Mouse (Mus musculus): ENCODE data around the gene Myrip.

Gene Myrip

GRCm38 (mm10) chr9:120455768-120456655 is 154.7 kb downstream of the Myrip start:
- DNase-seq (ENCODE audit: low read depth, low spot score): no peak

DNA sequence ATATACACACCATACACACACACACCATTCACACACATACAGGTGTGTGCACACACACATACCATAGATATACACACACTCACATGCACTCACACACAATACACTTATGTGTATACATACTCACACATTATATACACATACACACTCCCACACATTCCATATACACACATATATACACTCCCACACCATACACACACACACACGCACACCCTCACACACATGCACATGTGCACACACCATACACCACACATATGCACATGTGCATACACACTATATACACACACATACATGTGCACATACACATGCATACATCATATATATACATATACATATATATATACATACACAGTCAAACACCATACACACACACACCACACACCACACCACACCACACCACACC is 169.1 kb downstream of the Myrip start:
- no peak for DNase-seq (ENCODE audit: low read depth, low spot score)

- DNase-seq (ENCODE audit: low read depth, low spot score): no peak
Observed at GRCm38 (mm10) chr9:120481644-120482043, 180.3 kb downstream of the Myrip start.

- DNase-seq (ENCODE audit: low read depth, low spot score): no peak
Observed at GRCm38 (mm10) chr9:120482382-120482781, 181.1 kb downstream of the Myrip start.

GRCm38 (mm10) chr9:120483101-120483500 is 181.8 kb downstream of the Myrip start:
- DNase-seq (ENCODE audit: low read depth, low spot score): no peak

- no peak for DNase-seq (ENCODE audit: low read depth, low spot score)
Observed at GRCm38 (mm10) chr9:120487076-120487475, 185.8 kb downstream of the Myrip start.

- DNase-seq (ENCODE audit: low read depth, low spot score): peak; percentile 37
Observed at GRCm38 (mm10) chr9:120491509-120491908, 190.2 kb downstream of the Myrip start.

DNA sequence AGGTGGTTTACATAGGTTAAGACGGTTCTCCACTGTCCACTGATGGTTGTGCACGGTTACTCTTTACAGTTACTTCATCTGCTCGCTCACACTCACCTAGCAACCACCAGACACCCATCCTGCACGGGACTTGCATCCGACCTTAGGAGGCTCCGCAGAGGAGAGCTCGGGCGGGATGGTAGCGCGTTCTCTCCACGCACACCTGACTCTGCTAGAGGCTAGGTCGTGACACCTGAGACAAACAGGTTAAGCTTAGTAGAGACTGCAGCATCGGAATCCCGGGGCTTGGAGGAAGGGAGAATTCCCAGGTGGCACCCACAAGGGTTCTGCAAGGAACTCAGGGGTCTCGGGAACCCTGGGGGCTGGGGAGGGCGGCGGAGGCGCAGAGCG is 190.7 kb downstream of the Myrip start, which contains the start of gene Eif1b:
Gene Eif1b, plus strand, starts transcription at position 223 of the 390 bp plus-strand sequence.
- DNase-seq (ENCODE audit: low read depth, low spot score): peak; percentile 57

- DNase-seq (ENCODE audit: low read depth, low spot score): peak; percentile 89
Observed at GRCm38 (mm10) chr9:120492400-120493351, 191.4 kb downstream of the Myrip start.

GRCm38 (mm10) chr9:120493781-120494180 is 192.5 kb downstream of the Myrip start:
- no peak for DNase-seq (ENCODE audit: low read depth, low spot score)

- peak; percentile 82 for DNase-seq (ENCODE audit: low read depth, low spot score)
Observed at GRCm38 (mm10) chr9:120496691-120497090, 195.4 kb downstream of the Myrip start.

DNA sequence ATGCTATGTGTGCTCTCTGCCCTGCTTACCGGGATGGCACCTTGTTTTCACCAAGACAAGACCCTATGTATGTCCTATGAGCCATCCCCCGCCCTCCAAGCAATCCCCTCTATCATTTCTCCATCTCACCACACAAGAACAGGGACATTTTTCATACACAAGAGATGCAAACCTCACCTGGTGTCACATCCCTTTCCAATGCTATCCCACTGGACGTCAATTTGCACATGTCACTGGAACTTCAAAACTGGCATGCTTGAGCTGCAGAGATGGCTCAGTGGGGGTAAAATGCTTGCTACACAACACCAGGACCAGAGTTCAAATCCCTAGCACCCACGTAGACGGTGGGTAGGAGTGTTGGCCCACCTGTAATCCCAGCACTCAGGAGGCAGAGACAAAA is 196.7 kb downstream of the Myrip start:
- no peak for DNase-seq (ENCODE audit: low read depth, low spot score)

DNA sequence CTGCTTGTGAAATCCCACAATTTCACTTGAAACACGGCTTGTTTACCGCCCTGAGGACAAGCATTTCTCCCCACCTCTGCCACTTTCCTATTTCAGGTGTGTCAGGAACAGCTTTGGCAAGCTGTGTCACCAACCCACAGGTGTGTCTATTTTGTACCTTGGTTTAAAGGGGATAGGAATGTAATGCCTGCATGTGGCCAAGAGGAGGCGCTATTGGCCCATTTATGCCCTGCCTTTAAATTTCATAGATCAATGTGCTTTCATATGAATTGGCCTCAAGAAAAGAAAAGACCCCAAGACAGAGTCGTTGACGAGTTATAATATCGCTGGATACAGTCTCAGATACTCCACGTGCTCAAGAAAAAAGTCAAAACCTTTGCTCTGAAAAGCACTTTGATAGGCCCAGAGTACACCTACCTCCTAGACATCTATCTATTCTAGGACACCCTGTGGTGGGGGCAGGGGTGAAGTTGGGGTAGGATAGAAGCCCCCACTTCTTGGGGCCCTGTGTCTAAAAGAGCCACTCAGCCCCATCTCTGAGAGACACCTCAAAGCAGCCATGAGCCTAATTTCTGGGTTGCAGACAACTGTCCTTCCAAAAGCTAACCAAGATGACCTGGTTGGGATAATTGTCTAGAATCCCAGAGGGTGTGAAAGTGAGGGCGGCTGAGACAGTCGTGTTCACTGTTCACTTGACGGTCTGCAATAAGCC is 200.0 kb downstream of the Myrip start:
- peak; percentile 65 for DNase-seq (ENCODE audit: low read depth, low spot score)

- peak; percentile 92 for DNase-seq (ENCODE audit: low read depth, low spot score)
Observed at GRCm38 (mm10) chr9:120502013-120502412, 200.7 kb downstream of the Myrip start.

- no peak for DNase-seq (ENCODE audit: low read depth, low spot score)
Observed at GRCm38 (mm10) chr9:120504423-120504822, 203.1 kb downstream of the Myrip start.

DNA sequence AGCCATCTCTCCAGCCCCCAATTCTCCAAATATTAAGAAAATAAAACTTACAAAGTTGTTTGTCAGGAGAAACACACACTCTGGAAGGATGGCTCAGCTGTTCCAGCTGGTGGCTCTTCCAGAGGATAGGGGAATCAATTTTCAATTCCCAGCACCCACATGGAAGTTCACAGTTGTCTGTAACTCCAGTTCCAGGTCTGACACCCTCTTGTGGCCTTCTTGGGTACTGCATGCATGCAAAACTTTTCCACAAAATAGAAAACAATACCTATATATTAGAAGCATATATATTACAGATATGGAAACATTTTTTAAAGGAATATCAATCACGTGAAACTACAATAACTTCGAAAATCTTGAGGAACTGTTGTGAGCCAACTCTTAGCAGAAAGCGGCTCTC is 210.5 kb downstream of the Myrip start:
- peak; percentile 56 for DNase-seq (ENCODE audit: low read depth, low spot score)

GRCm38 (mm10) chr9:120516720-120517119 is 215.4 kb downstream of the Myrip start:
- no peak for DNase-seq (ENCODE audit: low read depth, low spot score)

GRCm38 (mm10) chr9:120518946-120519345 is 217.6 kb downstream of the Myrip start:
- no peak for DNase-seq (ENCODE audit: low read depth, low spot score)

GRCm38 (mm10) chr9:120519469-120520125 is 218.3 kb downstream of the Myrip start:
- DNase-seq (ENCODE audit: low read depth, low spot score): no peak

GRCm38 (mm10) chr9:120521161-120521560 is 219.8 kb downstream of the Myrip start:
- no peak for DNase-seq (ENCODE audit: low read depth, low spot score)
